Mouse (Mus musculus) frontal cortex, postnatal 10 days (tissue): ENCODE results near the gene Gtse1.

Source experiments
- DNase-seq, 2 experiments: peaks; one replicate each; pipeline ENCODE4 v3.0.0; 2022; ENCODE audit warnings: low spot score in 2 of 2, mixed read lengths in 1 of 2

Gene Gtse1

GRCm38 (mm10) chr15:85921855-85922254 is 62.3 kb downstream of the Gtse1 start:
- no peak for DNase-seq
